Mouse (Mus musculus) liver, embryonic 14.5 days (tissue): ENCODE data around the gene Glt28d2. TPM values are rescaled to one million over a fixed set of nuclear protein-coding genes. Genes with fewer than 3 reads are reported as not detected.

ENCODE experiments used
- ATAC-seq: fragments of 200-750 bp; cut with Nextera tagmentation; 2 replicates; pipeline ENCODE4 v1.8.0; 2017; ENCODE audit warnings: moderate number of reproducible peaks, mild to moderate bottlenecking, moderate library complexity; ENCODE audit not compliant: insufficient read depth
- DNase-seq, 3 experiments: peaks; one replicate each; pipeline ENCODE4 v3.0.0-alpha.2; 2012 to 2013; ENCODE audit warnings: low read depth in 3 of 3, low spot score in 3 of 3
- H3K27ac ChIP-seq: fragments of 300-500 bp; sonication (generic); 2 replicates; pipeline ENCODE4 v1.5.1; 2014; ENCODE audit warnings: moderate library complexity, mild to moderate bottlenecking, control low read depth, inconsistent platforms
- H3K27me3 ChIP-seq: fragments of 300-500 bp; sonication (generic); 2 replicates; pipeline ENCODE4 v1.6.1; 2014; ENCODE audit warnings: mild to moderate bottlenecking, low read length, moderate library complexity; ENCODE audit not compliant: control insufficient read depth, insufficient read depth
- H3K36me3 ChIP-seq: fragments of 300-500 bp; sonication (generic); replicated peaks from 2 replicates; pipeline ENCODE4 v1.6.1; 2014; ENCODE audit warnings: low read depth; ENCODE audit not compliant: control insufficient read depth, insufficient read depth
- H3K4me1 ChIP-seq, 2 experiments: fragments of 200-500 bp in 1 of 2; fragments of 300-500 bp in 1 of 2; sonication (generic) in 1 of 2; replicated peaks; 2 replicates each; pipeline ENCODE4 v1.6.1; 2012 to 2014; ENCODE audit warnings: antibody characterized with exemption in 1 of 2, inconsistent platforms in 1 of 2, low read length in 1 of 2; ENCODE audit not compliant: control insufficient read depth in 2 of 2, insufficient read depth in 2 of 2
- H3K4me2 ChIP-seq: fragments of 300-500 bp; sonication (generic); 2 replicates; pipeline ENCODE4 v1.6.1; 2014; ENCODE audit warnings: low read depth, mild to moderate bottlenecking, control low read depth, moderate library complexity
- H3K4me3 ChIP-seq, 2 experiments: fragments of 200-500 bp in 1 of 2; fragments of 300-500 bp in 1 of 2; sonication (generic) in 1 of 2; 2 replicates each; pipeline ENCODE4 v1.5.1; 2012 to 2014; ENCODE audit warnings: low read depth in 2 of 2, low read length in 2 of 2, mild to moderate bottlenecking in 2 of 2, control low read depth in 1 of 2, inconsistent platforms in 1 of 2, moderate library complexity in 1 of 2; ENCODE audit not compliant: insufficient read depth in 1 of 2
- H3K9ac ChIP-seq: fragments of 300-500 bp; sonication (generic); replicated peaks from 2 replicates; pipeline ENCODE4 v1.6.1; 2014; ENCODE audit warnings: mild to moderate bottlenecking, control low read depth, moderate library complexity
- H3K9me3 ChIP-seq: fragments of 300-500 bp; sonication (generic); 2 replicates; pipeline ENCODE4 v1.6.1; 2016; ENCODE audit warnings: low read length, mixed read lengths; ENCODE audit not compliant: control insufficient read depth
- CTCF ChIP-seq: IDR thresholded peaks from 2 replicates; pipeline ENCODE4 v1.5.1; 2016; ENCODE audit warnings: antibody characterized with exemption, low read depth, control low read depth
- EP300 ChIP-seq: IDR thresholded peaks from 2 replicates; pipeline ENCODE4 v1.6.1; 2016; ENCODE audit warnings: antibody characterized with exemption, low read depth
- WGBS: fragments of 180-500 bp; shearing (Covaris S2); extraction: QIAGEN DNeasy Blood & Tissue Kit; methylation state at CpG from one replicate; pipeline ENCODE4 v1.1.7; 2014; ENCODE audit not compliant: insufficient replicate concordance; 5-methylcytosine and 5-hydroxymethylcytosine counted together
- polyA plus RNA-seq, 2 experiments: library from polyadenylated mRNA; depleted of rRNA in 1 of 2; stranded (reverse) in 1 of 2; unstranded in 1 of 2; fragments of >200 nt; fragmentation: Nextera tagmentation in 1 of 2; extraction: Ambion mirVana in 1 of 2; gene quantifications; 2 replicates each; pipeline versions ENCODE4 v1.2.1 to v1.2.3; 2012 to 2014

Gene Glt28d2
- polyA plus RNA-seq, 2 experiments, result 0.03 to 0.10 TPM

- TF ChIP-seq CTCF (no peak), EP300 (no peak)
- DNase-seq (no peak), ATAC-seq (no peak)
Measured at GRCm38 (mm10) chr3:85858140-85859135, 28.9 kb downstream of the Glt28d2 start.

GRCm38 (mm10) chr3:85857083-85857482, 30.2 kb downstream of the Glt28d2 start:
- 3% methylated on average over 4 of the region's 4 CpGs for WGBS
- peaks cover 22 to 38% of the 10 kb centered on the region in 2 experiments for H3K4me1 ChIP-seq
- no peak overlapping the region for H3K27ac ChIP-seq
- peak; percentile 65 for ATAC-seq
- TF ChIP-seq EP300 (peak; percentile 75), CTCF (no peak)
- H3K4me3 ChIP-seq, result no peak overlapping the region
- no peak overlapping the region for H3K9ac ChIP-seq
- DNase-seq, result peak; percentile 46 to 55 (median 52)
- H3K9me3 ChIP-seq, result no peaks in the 10 kb centered on the region
- H3K36me3 ChIP-seq, result no peaks in the 10 kb centered on the region
- peak overlapping the region; percentile 43 for H3K4me2 ChIP-seq
- no peaks in the 10 kb centered on the region for H3K27me3 ChIP-seq

More at GRCm38 (mm10) chr3:85858140-85859135, 28.9 kb downstream of the Glt28d2 start:
- no peaks in the 10 kb centered on the region for H3K27me3 ChIP-seq
- WGBS, result 58% methylated on average over 11 of the region's 11 CpGs
- peaks cover 22 to 38% of the 10 kb centered on the region in 2 experiments for H3K4me1 ChIP-seq
- H3K9ac ChIP-seq, result no peak overlapping the region
- no peak overlapping the region for H3K4me2 ChIP-seq
- H3K36me3 ChIP-seq, result no peaks in the 10 kb centered on the region
- no peaks in the 10 kb centered on the region for H3K9me3 ChIP-seq
- H3K27ac ChIP-seq, result no peak overlapping the region
- H3K4me3 ChIP-seq, result no peak overlapping the region

- WGBS, result 55% methylated on average over 5 of the region's 5 CpGs
- DNase-seq, result peak; percentile 47 to 60 (median 55)
- Histone ChIP-seq H3K36me3 (no peaks in the 10 kb centered on the region), H3K9ac (no peak overlapping the region), H3K4me3 (no peak overlapping the region), H3K27ac (no peak overlapping the region), H3K9me3 (no peaks in the 10 kb centered on the region), H3K27me3 (no peaks in the 10 kb centered on the region), H3K4me1 (peaks cover 22 to 38% of the 10 kb centered on the region in 2 experiments), H3K4me2 (no peak overlapping the region)
- peak; percentile 84 for ATAC-seq
- no peak for TF ChIP-seq CTCF
- TF ChIP-seq EP300, result peak; percentile 72
Measured at GRCm38 (mm10) chr3:85855947-85856346, 31.4 kb downstream of the Glt28d2 start.

GRCm38 (mm10) chr3:85855043-85855442, 32.3 kb downstream of the Glt28d2 start:
- no peak overlapping the region for H3K4me3 ChIP-seq
- ATAC-seq, result no peak
- H3K9me3 ChIP-seq, result no peaks in the 10 kb centered on the region
- peaks cover 22 to 38% of the 10 kb centered on the region in 2 experiments for H3K4me1 ChIP-seq
- no peak overlapping the region for H3K4me2 ChIP-seq
- WGBS, result 80% methylated on average over 3 of the region's 3 CpGs
- TF ChIP-seq CTCF (no peak), EP300 (no peak)
- no peaks in the 10 kb centered on the region for H3K27me3 ChIP-seq
- H3K9ac ChIP-seq, result no peak overlapping the region
- DNase-seq, result no peak
- no peak overlapping the region for H3K27ac ChIP-seq
- no peaks in the 10 kb centered on the region for H3K36me3 ChIP-seq

- no peaks in the 10 kb centered on the region for H3K9me3 ChIP-seq
- H3K27me3 ChIP-seq, result no peaks in the 10 kb centered on the region
- 73% methylated on average over 6 of the region's 6 CpGs for WGBS
- no peak for ATAC-seq
- TF ChIP-seq CTCF (no peak), EP300 (no peak)
- no peak for DNase-seq
- peaks cover 22 to 38% of the 10 kb centered on the region in 2 experiments for H3K4me1 ChIP-seq
- no peak overlapping the region for H3K27ac ChIP-seq
- no peak overlapping the region for H3K4me2 ChIP-seq
- H3K4me3 ChIP-seq, result no peak overlapping the region
- no peaks in the 10 kb centered on the region for H3K36me3 ChIP-seq
- no peak overlapping the region for H3K9ac ChIP-seq
Measured at GRCm38 (mm10) chr3:85854143-85854542, 33.2 kb downstream of the Glt28d2 start.
